Mouse (Mus musculus) CD8-positive naive resting alpha-beta T cell, adult 2 months (primary cell): ENCODE measurements around the gene Rarb.
"Not testable (repeated sequence)": the region's sequence is repeated elsewhere in the genome, so short reads cannot be mapped to it uniquely, and the experiment has no call there.

ENCODE experiments used
- DNase-seq, 2 experiments: peaks; one replicate each; pipeline ENCODE4 v3.0.0; 2022; ENCODE audit warnings: low read depth in 2 of 2, low spot score in 2 of 2

Gene Rarb

DNA sequence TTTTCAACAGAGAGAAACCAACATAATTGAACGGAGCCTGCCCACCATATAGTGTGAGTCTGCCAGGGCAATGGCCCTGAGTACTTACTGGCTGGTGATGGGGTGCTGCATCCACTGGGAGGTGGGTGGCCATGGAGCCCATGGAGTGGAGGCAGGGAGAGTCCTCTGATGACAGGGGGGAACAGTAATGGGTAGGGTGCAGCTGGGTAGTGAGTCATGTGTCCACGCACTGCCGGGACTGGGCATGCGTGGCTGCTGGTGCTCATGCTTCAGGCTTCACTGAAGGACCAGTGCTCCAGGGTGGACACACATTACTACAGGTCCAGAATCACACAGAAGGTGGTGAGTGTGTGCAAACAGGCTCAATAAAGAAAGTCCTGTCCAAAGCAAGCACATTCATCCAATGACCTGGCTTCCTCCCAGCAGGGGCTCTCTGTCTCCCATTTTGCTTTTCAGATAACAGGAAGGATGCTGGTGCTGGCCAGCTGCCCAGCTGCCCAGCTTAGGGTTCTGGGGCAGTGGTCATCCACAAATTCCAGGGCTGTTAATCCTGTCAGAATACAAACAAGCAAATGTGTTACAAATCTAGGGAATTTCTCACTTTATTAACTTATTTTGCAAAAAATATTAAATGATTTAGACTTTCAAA lies at the start of gene Rarb:
Gene Rarb (minus strand): TSS at position 555 of the 649 bp plus-strand sequence.
- DNase-seq: no peak

DNA sequence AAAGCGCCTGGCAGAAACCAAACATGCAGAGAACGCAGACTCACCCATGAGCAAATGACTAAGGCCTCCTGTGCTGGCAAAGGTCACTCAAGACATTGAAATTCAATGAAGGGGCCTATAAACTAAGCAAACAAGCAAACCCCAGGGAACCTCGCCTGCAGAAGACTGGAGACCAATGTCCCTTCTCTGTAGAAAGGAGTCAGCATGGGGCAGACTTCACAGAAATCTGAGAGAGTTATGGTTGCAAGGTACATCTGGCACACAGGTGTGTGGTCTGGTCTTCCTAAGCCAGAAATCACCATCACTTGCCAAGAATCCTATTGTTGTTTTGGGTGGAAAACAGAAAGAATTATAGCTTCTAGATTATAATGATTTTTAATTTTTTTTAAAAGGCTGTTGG lies 23.1 kb upstream of the Rarb start:
- no peak for DNase-seq

DNA sequence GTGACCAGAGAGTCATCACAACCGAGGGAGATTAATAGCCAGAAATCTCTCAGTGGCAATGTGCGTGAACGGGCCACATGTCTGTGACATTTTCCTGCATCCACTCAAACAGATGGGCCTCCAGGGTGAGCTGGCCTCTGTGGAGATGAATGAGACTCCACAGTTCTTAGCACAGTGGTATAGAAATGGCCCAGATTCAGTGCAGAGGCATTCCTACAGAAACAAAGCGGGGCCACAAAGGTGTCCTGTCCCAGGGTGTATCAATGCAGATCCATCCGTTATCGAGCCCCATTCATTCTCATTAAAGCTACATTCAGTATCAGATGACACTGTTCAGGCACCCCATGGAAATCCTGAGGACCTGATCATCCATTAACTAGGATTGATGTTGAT lies 22.6 kb upstream of the Rarb start:
- DNase-seq: no peak

DNA sequence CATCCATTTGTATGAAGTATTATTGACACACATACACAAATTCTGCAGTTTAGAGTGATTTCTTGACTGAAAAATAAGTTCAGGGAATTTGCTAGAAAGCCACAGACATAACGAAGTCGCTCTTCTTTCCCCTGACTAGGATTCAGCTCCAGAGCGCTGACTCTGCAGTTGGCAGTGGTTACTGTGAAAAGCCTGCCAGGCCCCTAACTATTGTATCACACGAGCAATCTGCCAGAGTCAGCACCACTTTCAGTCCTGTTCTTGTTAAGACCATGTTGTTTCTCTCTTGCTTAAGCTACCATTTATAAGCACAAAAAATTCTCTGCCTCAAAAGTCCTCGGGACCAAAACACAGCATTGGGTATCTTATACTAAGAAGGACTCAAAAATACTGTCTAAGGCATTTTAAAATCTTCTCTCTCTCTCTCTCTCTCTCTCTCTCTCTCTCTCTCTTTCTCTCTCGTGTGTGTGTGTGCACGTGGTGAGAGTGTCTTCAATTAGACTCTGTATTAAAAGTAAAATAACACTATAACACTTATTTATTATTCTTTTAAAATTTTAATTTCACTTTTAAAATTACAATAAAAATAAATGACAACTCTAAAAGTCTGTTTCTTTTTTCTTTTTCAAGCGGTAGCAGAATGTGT lies 22.1 kb upstream of the Rarb start:
- no peak for DNase-seq

DNA sequence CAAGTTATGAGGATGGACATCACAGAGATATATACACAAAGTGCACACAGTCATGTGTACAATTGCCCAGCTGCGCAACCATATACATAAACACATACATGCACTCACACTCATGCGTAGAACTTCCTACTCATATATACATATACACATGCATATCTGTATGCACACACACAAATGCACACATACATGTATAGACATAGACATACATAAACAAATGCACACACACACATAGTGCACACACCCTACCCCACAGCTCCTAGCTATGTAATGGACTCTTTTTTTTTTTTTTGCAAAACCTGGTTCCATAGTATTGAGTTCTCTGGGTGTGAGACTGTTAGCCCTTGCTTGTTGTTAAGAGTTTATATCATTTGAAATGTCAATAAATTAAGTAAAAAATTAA lies 21.2 kb upstream of the Rarb start:
- no peak for DNase-seq

DNA sequence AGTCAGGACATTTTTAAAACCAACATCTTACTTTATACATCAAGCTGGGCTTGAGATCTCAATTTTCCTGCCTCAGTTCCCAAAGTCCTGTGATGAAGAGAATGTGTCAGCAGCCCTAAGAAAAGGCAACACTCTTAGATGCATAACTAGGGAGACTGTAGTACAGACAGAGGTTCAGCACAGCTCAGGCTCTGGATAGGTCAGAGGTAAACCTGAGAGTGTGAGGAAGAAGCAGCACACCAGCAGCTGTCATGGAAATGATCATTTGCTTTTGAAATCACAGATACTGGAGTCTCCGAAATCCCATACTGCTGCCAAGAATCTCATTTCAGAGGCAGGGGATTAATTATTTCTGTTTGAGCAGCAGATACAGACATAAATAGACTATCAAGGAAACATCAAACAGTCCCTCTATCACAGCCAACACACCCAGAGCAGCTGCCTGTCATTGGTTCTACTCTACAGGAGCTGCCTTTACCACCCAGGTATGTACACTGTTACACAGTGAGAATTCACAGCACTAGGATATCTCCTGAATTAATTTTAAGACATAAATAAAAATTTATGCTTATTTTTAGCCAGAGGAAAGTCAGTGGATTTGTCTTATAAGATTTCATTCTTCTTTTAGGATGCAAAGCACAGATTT lies 3.7 kb downstream of the Rarb start:
- DNase-seq: no peak

DNA sequence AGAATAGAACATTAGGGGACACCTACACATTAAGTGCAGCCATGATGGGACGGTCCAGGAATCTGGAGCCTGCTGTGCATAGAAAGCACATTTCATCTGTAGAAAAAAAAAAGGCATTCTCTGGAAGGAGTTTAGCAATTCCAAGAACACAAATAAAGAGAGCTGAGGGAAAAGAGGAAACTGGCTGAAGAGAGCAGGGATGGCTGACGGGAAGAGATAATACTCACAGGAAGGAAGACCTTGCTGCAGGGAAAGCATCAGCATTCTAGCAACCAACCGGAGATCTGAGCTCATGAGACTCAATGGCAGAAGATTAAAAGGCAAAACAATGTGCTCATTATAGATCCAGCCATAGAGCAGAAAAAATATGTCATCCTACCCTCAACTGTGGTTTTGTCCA lies 12.8 kb downstream of the Rarb start:
- no peak for DNase-seq

DNA sequence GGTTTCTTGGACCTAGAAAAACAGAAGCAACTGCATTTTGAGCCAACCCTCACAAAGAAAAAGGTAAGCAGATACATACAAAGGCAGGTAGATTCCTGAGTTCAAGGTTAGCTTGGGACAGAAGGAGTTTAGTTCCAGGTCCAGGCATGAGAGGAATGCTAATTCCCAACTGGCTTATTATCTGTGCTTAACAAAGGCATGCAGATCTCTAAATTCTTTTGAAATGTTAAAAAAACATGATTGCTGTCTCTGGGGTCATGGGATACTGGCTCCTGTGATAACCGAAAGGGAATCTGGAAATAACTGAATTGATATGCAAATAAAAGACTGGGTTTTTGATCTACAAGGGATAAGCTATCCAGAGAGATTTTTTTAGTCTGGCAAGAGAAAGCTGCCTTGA lies 28.8 kb downstream of the Rarb start:
- no peak for DNase-seq

DNA sequence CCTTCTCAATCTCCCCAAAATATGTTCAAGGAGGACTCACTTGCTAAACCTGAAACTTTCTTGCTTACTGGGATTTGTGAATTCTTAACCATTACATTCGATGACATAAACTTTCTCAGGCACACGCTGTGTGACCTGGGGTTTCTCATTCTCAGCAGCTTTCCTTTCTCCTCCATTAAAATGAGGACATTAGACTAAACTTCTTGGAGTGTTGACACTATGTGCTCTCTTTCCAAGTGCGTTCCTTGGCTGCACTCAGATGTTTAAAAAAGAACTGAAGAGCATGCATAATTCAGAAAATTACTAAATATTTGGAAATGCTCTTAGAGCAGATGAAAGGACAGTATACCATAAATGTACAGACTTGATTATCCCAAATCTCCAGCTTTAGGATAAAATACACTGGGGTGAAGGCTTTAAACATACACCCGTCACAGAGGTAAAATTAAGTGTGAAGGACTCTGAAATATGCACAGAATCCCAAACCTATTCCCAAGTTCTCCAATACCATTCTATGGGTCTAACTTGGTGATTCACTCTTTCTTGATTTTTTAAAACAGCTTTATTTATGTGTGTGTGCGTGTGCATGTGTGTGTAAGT lies 36.9 kb downstream of the Rarb start:
- DNase-seq: no peak

DNA sequence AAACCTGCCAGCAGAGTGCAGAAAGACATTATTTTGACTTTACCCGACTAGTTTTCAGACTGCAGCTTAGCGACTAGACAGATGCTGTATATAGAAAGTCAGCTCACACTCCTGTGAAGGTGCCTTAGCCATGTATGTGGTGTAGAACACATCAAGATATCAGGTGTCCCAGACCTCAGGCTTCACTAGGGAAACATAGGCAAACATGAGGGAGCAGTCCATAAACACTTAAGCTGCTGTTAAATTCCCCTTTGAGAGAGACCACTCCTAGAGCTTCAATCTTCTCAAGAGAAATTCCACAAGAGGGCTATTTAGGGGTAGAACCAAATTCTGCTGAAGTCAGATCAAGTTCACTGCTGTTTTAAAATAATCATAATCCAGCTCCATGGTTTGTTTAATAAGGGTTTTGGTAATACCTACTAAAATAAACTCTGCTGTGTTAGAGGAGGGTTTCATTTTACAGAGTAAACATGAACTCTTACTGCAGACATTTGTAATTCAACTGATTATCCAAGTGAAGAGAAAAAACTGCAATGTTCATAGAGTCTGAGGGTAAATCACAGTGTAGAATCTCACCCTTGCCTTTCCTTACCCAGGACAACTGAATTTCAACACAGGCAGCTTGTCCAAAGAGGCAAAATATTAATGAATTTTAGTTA lies 42.1 kb downstream of the Rarb start:
- no peak for DNase-seq

DNA sequence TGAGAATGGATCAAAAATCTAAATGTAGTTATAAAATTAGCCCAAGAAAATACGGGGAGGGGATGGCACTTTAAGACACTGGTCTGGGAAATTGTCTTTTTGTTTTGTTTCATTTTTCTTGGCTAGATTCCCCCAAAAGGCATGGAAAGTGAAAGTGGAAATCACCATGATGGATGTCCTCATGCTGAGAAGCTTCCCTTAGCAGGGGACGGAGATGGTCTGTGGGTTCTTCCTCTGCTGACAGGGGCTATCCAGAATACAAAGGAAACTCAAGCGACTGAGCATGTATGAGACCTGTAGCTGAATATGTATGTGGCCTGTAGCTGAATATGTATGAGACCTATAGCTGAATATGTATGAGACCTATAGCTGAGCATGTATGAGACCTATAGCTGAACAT lies 46.0 kb downstream of the Rarb start:
- no peak for DNase-seq

DNA sequence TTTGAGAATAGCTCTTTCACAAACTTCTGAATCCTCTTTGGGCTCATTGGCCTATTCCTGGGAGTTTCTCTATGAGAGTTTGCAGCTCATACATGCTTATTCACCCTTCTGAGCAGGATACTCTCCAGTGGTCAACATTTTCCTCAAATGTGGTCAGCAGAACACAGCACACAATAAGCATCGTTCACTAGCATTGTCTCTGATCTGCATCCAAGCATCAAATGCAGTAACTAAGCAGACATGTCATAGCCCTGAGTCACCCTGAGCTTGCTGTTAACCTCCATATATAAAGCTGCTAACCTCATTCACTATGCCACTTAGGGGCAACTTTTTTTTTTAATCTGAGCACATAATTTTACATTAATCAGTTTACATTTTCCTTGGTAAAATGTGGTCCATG lies 53.1 kb downstream of the Rarb start:
- no peak for DNase-seq

DNA sequence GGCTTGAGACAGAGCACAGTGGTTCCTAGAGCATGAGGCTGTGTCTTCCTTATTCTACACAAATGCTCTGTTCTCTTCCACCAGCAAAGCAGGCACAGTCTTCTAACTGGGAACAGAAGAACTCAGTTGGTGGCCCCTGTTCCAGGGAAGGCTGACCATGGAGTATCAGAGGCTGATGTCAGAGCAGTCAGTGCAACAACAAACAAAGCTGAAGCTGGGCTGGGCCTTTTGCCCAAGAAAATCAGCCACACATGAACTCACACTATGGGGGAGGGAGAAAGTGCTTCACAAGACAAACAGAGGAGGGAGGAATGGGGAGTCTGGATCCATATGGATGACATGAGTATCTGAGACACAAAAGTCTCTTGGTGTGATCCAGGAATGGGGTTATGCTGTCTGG lies 56.2 kb downstream of the Rarb start:
- no peak for DNase-seq

DNA sequence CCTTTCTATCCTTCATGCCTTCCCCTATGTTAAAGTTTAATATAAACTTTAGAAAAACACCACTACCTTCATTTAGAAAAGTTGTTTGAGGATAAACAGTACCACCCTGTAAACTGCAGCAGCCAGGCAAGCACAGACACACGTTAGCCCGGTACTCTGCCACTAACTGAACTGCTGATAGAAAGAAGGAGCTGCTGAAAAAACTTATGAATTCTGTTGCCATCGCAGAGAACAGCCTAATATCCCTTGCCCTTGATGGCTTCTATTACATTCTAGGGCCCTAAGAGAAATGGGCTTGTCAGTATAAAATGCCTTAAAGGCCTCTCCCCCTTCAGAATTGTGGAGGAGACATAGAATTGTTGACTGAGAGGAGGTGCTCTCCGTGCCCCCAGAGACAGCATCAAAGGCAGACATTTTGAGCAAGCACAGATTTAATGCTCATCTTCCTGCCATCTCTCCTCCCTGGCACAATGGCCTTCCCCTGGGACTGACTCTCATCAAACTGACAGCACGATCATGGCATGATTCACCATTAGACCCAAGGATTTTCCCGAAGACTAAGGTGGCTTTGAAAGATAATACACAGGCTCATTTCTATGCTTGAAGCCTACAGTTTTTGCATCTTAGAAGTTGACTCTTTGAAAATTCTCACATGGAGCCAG lies 60.1 kb downstream of the Rarb start:
- DNase-seq: no peak

DNA sequence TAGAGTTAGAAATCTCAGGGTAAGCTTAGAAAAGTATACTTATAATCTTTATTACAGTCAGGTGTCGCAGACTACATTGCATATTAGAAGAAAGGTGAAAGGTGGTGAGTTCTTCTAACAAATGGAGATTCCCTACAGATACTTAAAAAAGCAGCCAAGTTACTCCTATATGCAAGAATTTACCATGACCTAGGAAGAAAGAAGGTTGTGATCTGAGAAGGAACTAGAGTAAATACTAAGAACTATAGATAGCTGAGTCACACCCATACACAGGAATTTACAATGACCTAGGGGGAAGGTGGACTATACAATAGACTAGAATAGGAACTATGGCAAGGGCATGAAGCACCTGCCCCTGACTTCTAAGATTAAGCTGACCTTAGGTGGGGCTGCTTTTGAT lies 63.4 kb downstream of the Rarb start:
- DNase-seq: not testable (repeated sequence)

DNA sequence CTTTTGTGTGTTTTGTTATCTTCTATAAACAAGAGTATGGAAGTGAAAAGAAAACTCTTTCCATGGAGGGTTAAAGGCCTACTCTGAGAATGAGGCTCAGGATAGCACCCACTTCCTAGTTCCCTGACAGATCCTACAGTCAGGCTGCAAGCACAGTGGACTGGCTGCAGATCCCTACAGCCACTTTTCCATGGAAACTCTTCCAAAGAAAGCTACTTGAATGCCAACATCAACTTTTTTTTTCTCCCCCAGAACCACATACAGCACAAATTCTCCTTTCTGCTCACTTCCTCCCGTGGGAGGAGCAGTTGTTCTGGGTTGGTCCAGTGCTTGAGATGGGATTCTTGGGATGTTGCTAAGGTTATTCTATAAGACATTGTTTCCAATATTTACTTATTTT lies 66.3 kb downstream of the Rarb start:
- no peak for DNase-seq

DNA sequence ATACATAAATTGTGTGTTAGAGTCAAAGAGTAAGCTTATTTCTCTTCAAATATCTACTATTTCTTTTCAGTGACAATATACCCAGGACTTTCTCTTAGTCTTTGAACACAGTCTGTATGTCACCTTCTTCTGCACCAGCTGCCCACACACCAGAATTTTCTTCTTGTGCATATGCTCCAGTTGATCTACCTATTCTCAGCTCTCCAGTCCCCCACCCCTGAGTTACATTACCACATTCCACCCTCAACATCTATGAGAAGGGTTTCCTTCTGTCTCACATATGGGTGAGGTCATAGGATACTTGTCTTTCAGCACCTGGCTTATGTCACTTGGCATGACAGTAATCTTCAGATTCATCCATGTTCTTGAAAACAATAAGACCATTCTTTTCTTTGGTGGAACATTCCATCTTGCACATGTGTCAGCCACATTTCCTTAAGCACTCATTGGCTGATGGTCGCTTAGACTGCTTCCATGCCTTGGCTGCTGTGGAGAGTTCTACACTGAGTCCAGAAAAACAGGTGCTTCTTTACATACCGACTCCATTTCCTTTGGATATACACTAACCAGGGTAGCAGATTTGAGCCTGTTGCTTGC lies 71.9 kb downstream of the Rarb start:
- no peak for DNase-seq

DNA sequence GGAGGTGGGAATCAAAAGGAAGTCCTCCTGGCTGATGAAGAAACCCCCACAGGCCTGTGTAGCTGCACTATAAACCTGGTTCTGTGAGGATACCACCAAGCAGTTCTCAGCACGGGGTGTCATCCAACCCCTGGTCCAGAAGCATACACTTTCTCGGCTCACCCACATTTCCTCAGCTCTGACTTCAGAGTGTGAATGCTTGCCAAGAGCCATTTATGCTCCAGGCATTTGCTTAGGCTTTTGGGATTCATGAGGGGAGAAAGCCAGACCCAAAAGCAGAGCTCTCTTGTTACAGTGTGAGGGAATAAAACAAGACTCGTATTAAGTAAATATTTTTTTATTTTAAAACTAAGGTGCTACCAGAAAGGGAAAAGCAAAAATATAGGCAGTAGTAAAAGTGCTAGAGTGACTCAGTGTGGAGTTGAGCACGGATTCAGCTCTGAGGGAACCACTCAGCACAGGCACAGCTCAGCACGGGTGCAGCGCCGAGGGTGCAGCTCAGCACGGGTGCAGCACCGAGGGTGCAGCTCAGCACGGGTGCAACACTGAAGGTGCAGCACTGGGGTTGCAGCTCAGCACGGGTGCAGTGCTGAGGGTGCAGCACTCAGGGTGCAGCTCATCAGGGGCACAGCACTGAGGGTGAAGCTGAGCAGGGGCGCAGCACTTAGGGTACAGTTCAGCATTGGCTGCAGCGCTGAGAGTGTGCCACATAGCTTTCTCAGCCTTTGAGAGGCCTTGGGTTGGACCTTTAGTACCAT lies 77.8 kb downstream of the Rarb start:
- no peak for DNase-seq

DNA sequence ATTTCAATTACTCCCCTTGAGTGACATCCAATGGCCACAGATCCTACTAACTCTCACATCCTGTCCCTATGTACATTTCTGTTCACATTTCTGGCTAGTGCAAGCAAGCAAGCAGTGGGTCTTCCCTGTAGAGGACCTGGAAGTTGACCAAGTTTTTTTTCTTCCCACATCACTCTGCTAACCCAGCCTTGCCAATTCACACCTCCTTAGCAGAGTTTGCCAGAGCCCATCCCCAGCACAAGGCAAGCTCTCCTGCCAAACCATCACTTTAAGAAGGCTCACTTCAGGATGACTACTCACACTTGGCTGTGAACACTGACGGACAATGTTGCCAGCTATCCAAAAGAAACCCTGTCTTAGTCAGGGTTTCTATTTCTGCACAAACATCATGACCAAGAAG lies 80.4 kb downstream of the Rarb start:
- no peak for DNase-seq

DNA sequence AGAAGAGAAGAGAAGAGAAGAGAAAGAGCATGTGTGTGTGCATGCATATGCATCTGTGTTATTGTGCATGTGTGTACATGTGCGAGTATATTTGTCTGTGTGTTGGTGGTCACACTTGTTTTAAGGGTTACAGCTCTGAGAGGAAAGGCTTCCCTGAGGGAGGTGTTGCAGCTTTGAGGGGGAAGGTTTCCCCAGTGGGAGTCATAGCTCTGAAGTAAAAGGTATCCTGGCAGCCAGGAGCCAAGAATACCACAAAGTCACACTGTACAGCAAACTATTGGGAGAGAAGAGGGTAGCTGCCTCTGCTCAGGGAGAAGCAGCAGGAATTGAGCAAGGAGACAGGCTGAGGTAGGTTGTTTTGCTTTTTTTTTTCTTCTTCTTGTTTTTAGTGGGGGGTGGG lies 81.2 kb downstream of the Rarb start:
- no peak for DNase-seq
